Mouse (Mus musculus) activated CD4-positive, CD25-positive, alpha-beta regulatory T cell (primary cell): ENCODE results near the gene Mtfp1. TPM values are rescaled to one million over a fixed set of nuclear protein-coding genes. Genes with fewer than 3 reads are reported as not detected.

Experiments used
- polyA plus RNA-seq, 2 experiments: library from polyadenylated mRNA; unstranded; fragments of 100-300 nt; shearing (Covaris generic); gene quantifications; one replicate each; pipeline ENCODE4 v1.2.1; 2017

Gene Mtfp1
- polyA plus RNA-seq: 1 to 10 TPM; 1.6 to 2.1 TPM

GRCm38 (mm10) chr11:4095171-4096053, at the start of gene Mtfp1:
Gene Mtfp1, minus strand, starts transcription at chr11:4095445.

GRCm38 (mm10) chr11:4134986-4135935, 40.0 kb upstream of the Mtfp1 start, which contains the start of gene Rnf215:
Gene Rnf215, plus strand, starts transcription at chr11:4135202.

DNA sequence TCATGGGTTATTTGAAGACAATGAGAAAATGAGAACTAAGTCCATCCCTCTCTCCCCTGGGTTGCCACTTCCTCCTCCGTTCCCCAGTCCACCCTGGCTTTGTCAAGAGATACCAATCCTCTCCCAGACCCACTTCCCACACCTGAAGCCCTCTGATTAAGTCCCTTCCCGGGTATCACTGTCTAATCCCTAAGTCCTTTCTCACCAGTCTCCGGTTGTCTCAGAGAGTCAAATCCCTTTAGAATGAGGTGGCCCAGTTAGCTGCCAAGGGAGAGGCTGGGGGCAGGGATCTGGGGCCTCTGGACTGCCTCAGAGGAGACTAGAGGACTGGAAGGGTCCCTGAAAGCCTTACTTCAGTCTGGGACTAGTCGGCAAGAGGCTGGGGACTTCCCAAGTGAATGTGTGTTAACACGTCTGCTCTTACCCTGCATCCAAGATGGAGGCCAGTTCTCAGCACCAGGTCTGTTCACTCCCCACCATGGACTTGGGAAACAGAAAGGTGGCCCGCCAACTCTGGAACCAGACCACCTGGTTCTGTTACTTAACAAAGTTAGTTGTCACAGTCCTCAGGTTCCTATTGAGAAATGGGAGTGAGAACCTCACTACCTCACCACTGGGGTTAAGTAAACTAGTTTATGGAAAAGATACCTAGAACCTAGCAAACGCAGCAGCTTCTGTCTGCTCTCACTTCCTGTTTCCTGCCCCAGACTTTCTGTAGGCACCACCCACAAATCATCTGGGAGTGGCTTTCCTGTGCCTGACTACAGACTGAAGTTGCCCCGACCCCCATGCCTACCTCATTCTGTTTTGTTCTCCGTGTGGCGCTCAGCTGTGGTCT, 27.7 kb upstream of the Mtfp1 start, which contains the start of gene Sec14l2:
Sec14l2 (minus strand) TSS at position 674 of the 838 bp plus-strand sequence.

GRCm38 (mm10) chr11:4064627-4065122, 30.6 kb downstream of the Mtfp1 start, which contains the start of gene Sec14l3:
Gene Sec14l3, plus strand, starts transcription at chr11:4064841.

Other genes starting within 250 kb of the Mtfp1 start
- under 1 TPM; 0.19 to 0.39 TPM for gene Osbp2, start 231.5 kb downstream of the Mtfp1 start, polyA plus RNA-seq
- gene 4921536K21Rik, start 200.3 kb downstream of the Mtfp1 start, polyA plus RNA-seq: not detected
- under 1 TPM in 1 of 2 experiments, not detected in 1; 0.23 TPM for gene Dusp18, start 200.2 kb downstream of the Mtfp1 start, polyA plus RNA-seq
- 1 to 10 TPM in 1 of 2 experiments, under 1 TPM in 1; 0.93 to 1.2 TPM for gene Slc35e4, start 180.8 kb downstream of the Mtfp1 start, polyA plus RNA-seq
- gene Tcn2, start 163.3 kb downstream of the Mtfp1 start, polyA plus RNA-seq: 10 to 100 TPM; 13.6 to 34.9 TPM
- gene Pes1, start 131.5 kb downstream of the Mtfp1 start, polyA plus RNA-seq: 10 to 100 TPM; 65.1 to 85.9 TPM
- under 1 TPM in 1 of 2 experiments, not detected in 1; 0.16 TPM for gene 4930556J24Rik, start 118.7 kb downstream of the Mtfp1 start, polyA plus RNA-seq
- under 1 TPM in 1 of 2 experiments, not detected in 1; 0.36 TPM for gene Gal3st1, start 111.8 kb downstream of the Mtfp1 start, polyA plus RNA-seq
- under 1 TPM in 1 of 2 experiments, not detected in 1; 0.23 TPM for gene Sec14l4, start 64.0 kb downstream of the Mtfp1 start, polyA plus RNA-seq
- gene Sec14l3, start 30.6 kb downstream of the Mtfp1 start, polyA plus RNA-seq: not detected
- 1 to 10 TPM in 1 of 2 experiments, under 1 TPM in 1; 0.64 to 1.6 TPM for gene Sec14l2, start 28.0 kb upstream of the Mtfp1 start, polyA plus RNA-seq
- gene Rnf215, start 39.8 kb upstream of the Mtfp1 start, polyA plus RNA-seq: 10 to 100 TPM; 39.7 to 53.0 TPM
- 1 to 10 TPM; 1.5 to 2.9 TPM for gene Ccdc157, start 64.8 kb upstream of the Mtfp1 start, polyA plus RNA-seq
- gene Sf3a1, start 64.9 kb upstream of the Mtfp1 start, polyA plus RNA-seq: 10 to 100 TPM; 47.2 to 68.5 TPM
- 10 to 100 TPM; 88.5 to 90.6 TPM for gene Tbc1d10a, start 91.3 kb upstream of the Mtfp1 start, polyA plus RNA-seq
- 10 to 100 TPM; 47.4 to 66.5 TPM for gene Castor1, start 122.8 kb upstream of the Mtfp1 start, polyA plus RNA-seq
- 10 to 100 TPM; 29.3 to 38.8 TPM for gene Osm, start 141.0 kb upstream of the Mtfp1 start, polyA plus RNA-seq
- 1 to 10 TPM; 5.1 to 9.3 TPM for gene Lif, start 162.1 kb upstream of the Mtfp1 start, polyA plus RNA-seq